Mouse (Mus musculus): ENCODE measurements around the gene Psmc5. TPM values are rescaled to one million over a fixed set of nuclear protein-coding genes. Genes with fewer than 3 reads are reported as not detected.
"Not testable (repeated sequence)": the region's sequence is repeated elsewhere in the genome, so short reads cannot be mapped to it uniquely, and the experiment has no call there.

Psmc5 gene
- polyA plus RNA-seq, 1 experiment from 2014 or later = 288 TPM

- Histone ChIP-seq H3K9me3 (ENCODE audit: low read depth, low read length) (no peaks in the 10 kb centered on the region), H3K27me3 (ENCODE audit: insufficient read depth, low read length) (no peaks in the 10 kb centered on the region), H3K4me1 (ENCODE audit: insufficient read depth) (peaks cover 9% of the 10 kb centered on the region), H3K27ac (ENCODE audit: low read depth) (no peak overlapping the region), H3K4me2 (no peak overlapping the region), H3K9ac (no peak overlapping the region), H3K4me3 (ENCODE audit: low read depth, low read length) (no peak overlapping the region), H3K36me3 (ENCODE audit: insufficient read depth) (peaks cover 21% of the 10 kb centered on the region)
- no peak for TF ChIP-seq CTCF (IDR thresholded peaks at IDR 0.05; ENCODE audit: low read depth)
- 86% methylated on average over 3 of the region's 3 CpGs for WGBS
- no peak for ATAC-seq (ENCODE audit: insufficient read depth)
- no peak for DNase-seq
Measured at GRCm38 (mm10) chr11:106220603-106221002, 35.4 kb upstream of the Psmc5 start.

- 0 out of 2 replicates have a peak, but pooled peaks have one; percentile 17 for TF ChIP-seq CTCF (IDR thresholded peaks at IDR 0.05; ENCODE audit: low read depth)
- not testable (repeated sequence) for ATAC-seq (ENCODE audit: insufficient read depth); H3K27ac ChIP-seq (ENCODE audit: low read depth); H3K27me3 ChIP-seq (ENCODE audit: insufficient read depth, low read length); DNase-seq; H3K4me2 ChIP-seq; H3K4me1 ChIP-seq (ENCODE audit: insufficient read depth); H3K9ac ChIP-seq; H3K9me3 ChIP-seq (ENCODE audit: low read depth, low read length); H3K4me3 ChIP-seq (ENCODE audit: low read depth, low read length)
- WGBS = 73% methylated on average over 8 of the region's 8 CpGs
- H3K36me3 ChIP-seq (ENCODE audit: insufficient read depth) = peaks cover 81% of the 10 kb centered on the region
Measured at GRCm38 (mm10) chr11:106233978-106234377, 22.0 kb upstream of the Psmc5 start.

- no peak overlapping the region for H3K4me3 ChIP-seq (ENCODE audit: low read depth, low read length)
- H3K36me3 ChIP-seq (ENCODE audit: insufficient read depth) = peaks cover 99% of the 10 kb centered on the region
- no peak overlapping the region for H3K9ac ChIP-seq
- no peak overlapping the region for H3K27ac ChIP-seq (ENCODE audit: low read depth)
- DNase-seq (peak; percentile 44), ATAC-seq (ENCODE audit: insufficient read depth) (no peak)
- TF ChIP-seq CTCF (IDR thresholded peaks at IDR 0.05; ENCODE audit: low read depth) = peak; percentile 42
- H3K27me3 ChIP-seq (ENCODE audit: insufficient read depth, low read length) = no peaks in the 10 kb centered on the region
- peaks cover 5% of the 10 kb centered on the region; the same call in 1 of the 2 replicates for H3K9me3 ChIP-seq (ENCODE audit: low read depth, low read length)
- WGBS = 83% methylated on average over 1 of the region's 1 CpGs
- no peak overlapping the region for H3K4me2 ChIP-seq
- no peaks in the 10 kb centered on the region for H3K4me1 ChIP-seq (ENCODE audit: insufficient read depth)
Measured at GRCm38 (mm10) chr11:106246834-106247233, 9.1 kb upstream of the Psmc5 start.

DNA sequence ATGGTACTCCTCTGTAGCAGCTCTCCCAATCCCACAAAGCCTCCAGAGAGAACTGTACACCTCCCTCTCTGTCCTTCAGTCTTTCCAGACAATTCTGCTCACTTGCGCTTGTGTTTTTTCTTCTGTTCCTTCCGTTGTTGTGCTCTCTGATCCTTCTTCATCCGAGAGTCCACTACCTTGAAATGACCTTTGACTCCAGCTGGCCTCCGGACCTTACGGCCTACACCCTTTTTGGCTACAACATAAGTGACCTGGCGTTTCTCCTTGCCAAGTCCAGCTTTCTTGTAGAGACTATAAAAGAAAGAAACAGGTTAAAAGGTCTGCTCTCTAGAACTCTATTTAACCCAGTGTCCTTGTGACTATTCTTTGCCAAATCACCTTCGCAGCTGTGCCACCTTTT lies 6.6 kb upstream of the Psmc5 start:
- TF ChIP-seq CTCF (IDR thresholded peaks at IDR 0.05; ENCODE audit: low read depth) = no peak
- WGBS = 81% methylated on average over 7 of the region's 7 CpGs
- no peak overlapping the region for H3K4me2 ChIP-seq
- H3K27me3 ChIP-seq (ENCODE audit: insufficient read depth, low read length) = no peaks in the 10 kb centered on the region
- peaks cover 5% of the 10 kb centered on the region; the same call in 1 of the 2 replicates for H3K9me3 ChIP-seq (ENCODE audit: low read depth, low read length)
- H3K27ac ChIP-seq (ENCODE audit: low read depth) = no peak overlapping the region
- H3K9ac ChIP-seq = no peak overlapping the region
- no peak overlapping the region for H3K4me3 ChIP-seq (ENCODE audit: low read depth, low read length)
- H3K36me3 ChIP-seq (ENCODE audit: insufficient read depth) = peaks cover 96% of the 10 kb centered on the region
- no peak for DNase-seq
- ATAC-seq (ENCODE audit: insufficient read depth) = no peak
- no peaks in the 10 kb centered on the region for H3K4me1 ChIP-seq (ENCODE audit: insufficient read depth)

- Histone ChIP-seq H3K27ac (ENCODE audit: low read depth) (no peak overlapping the region), H3K4me3 (ENCODE audit: low read depth, low read length) (peak overlapping the region; percentile 81), H3K4me2 (peak overlapping the region; percentile 95), H3K9ac (peak overlapping the region; percentile 78), H3K4me1 (ENCODE audit: insufficient read depth) (peaks cover 10% of the 10 kb centered on the region; the same call in 1 of the 2 replicates), H3K27me3 (ENCODE audit: insufficient read depth, low read length) (no peaks in the 10 kb centered on the region), H3K36me3 (ENCODE audit: insufficient read depth) (peaks cover 69% of the 10 kb centered on the region), H3K9me3 (ENCODE audit: low read depth, low read length) (no peaks in the 10 kb centered on the region)
- 11% methylated on average over 2 of the region's 2 CpGs for WGBS
- DNase-seq = no peak
- ATAC-seq (ENCODE audit: insufficient read depth) = no peak
- TF ChIP-seq CTCF (IDR thresholded peaks at IDR 0.05; ENCODE audit: low read depth) = no peak
Measured at GRCm38 (mm10) chr11:106254767-106255166, 1.2 kb upstream of the Psmc5 start.

GRCm38 (mm10) chr11:106255174-106255573 lies 780 bp upstream of the Psmc5 start:
- peak overlapping the region; percentile 78 for H3K9ac ChIP-seq
- peak; percentile 21 for DNase-seq
- peak overlapping the region; percentile 95 for H3K4me2 ChIP-seq
- H3K9me3 ChIP-seq (ENCODE audit: low read depth, low read length) = no peaks in the 10 kb centered on the region
- 2% methylated on average over 22 of the region's 22 CpGs for WGBS
- no peaks in the 10 kb centered on the region for H3K27me3 ChIP-seq (ENCODE audit: insufficient read depth, low read length)
- TF ChIP-seq CTCF (IDR thresholded peaks at IDR 0.05; ENCODE audit: low read depth) = no peak
- peaks cover 10% of the 10 kb centered on the region; the same call in 1 of the 2 replicates for H3K4me1 ChIP-seq (ENCODE audit: insufficient read depth)
- peak overlapping the region; percentile 50; the same call in 1 of the 2 replicates for H3K27ac ChIP-seq (ENCODE audit: low read depth)
- peak overlapping the region; percentile 81 for H3K4me3 ChIP-seq (ENCODE audit: low read depth, low read length)
- peaks cover 66% of the 10 kb centered on the region for H3K36me3 ChIP-seq (ENCODE audit: insufficient read depth)
- peak; percentile 0; the same call in 1 of the 2 replicates for ATAC-seq (ENCODE audit: insufficient read depth)

DNA sequence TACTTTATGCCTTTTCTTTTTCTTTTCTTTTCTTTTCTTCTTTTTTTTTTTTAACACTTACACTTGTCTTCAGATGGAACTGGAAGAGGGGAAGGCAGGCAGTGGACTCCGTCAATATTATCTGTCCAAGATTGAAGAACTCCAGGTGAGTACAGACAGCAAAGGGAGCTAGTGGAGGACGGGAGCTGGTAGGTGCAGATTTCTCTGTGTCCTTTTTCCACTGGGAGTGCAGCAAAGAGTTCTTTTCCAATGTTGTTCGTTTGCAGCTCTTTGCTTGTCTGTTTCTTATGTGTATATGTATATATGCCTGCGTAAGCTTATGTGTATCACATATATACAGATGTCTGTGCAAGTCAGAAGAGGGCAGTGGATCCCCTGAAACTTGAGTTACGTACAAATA lies 821 bp downstream of the Psmc5 start:
- no peak for DNase-seq
- Histone ChIP-seq H3K9ac (peak overlapping the region; percentile 78), H3K4me1 (ENCODE audit: insufficient read depth) (peaks cover 10% of the 10 kb centered on the region; the same call in 1 of the 2 replicates), H3K36me3 (ENCODE audit: insufficient read depth) (peaks cover 64% of the 10 kb centered on the region), H3K27me3 (ENCODE audit: insufficient read depth, low read length) (no peaks in the 10 kb centered on the region), H3K4me2 (peak overlapping the region; percentile 95), H3K4me3 (ENCODE audit: low read depth, low read length) (peak overlapping the region; percentile 81), H3K9me3 (ENCODE audit: low read depth, low read length) (no peaks in the 10 kb centered on the region), H3K27ac (ENCODE audit: low read depth) (no peak overlapping the region)
- no peak for TF ChIP-seq CTCF (IDR thresholded peaks at IDR 0.05; ENCODE audit: low read depth)
- WGBS = 54% methylated on average over 5 of the region's 5 CpGs
- ATAC-seq (ENCODE audit: insufficient read depth) = no peak
